Mouse (Mus musculus) MEL (cell line): ENCODE results near the gene C3. TPM values are rescaled to one million over a fixed set of nuclear protein-coding genes. Genes with fewer than 3 reads are reported as not detected.

Source experiments
- DNase-seq: peaks from one replicate; pipeline ENCODE4 v3.0.0; 2011; ENCODE audit warnings: low read depth, low spot score
- H3K27ac ChIP-seq: 2 replicates; pipeline ENCODE4 v1.5.1; 2012; ENCODE audit warnings: low read depth, mild to moderate bottlenecking, control low read depth, low read length, moderate library complexity; ENCODE audit not compliant: control insufficient read depth
- H3K27me3 ChIP-seq, 2 experiments: fragments of 150-350 bp in 1 of 2; sonication (generic) in 1 of 2; 2 replicates each; pipeline ENCODE4 v1.6.1; 2012; ENCODE audit warnings: low read length in 2 of 2, mild to moderate bottlenecking in 2 of 2, improper control_type of control experiment in 1 of 2, moderate library complexity in 1 of 2; ENCODE audit not compliant: insufficient read depth in 2 of 2, control insufficient read depth in 1 of 2
- H3K36me3 ChIP-seq, 2 experiments: 2 replicates each; pipeline ENCODE4 v1.6.1; 2012 to 2014; ENCODE audit warnings: low read length in 2 of 2, improper control_type of control experiment in 1 of 2, inconsistent platforms in 1 of 2, mild to moderate bottlenecking in 1 of 2; ENCODE audit not compliant: insufficient read depth in 2 of 2, control insufficient read depth in 1 of 2
- H3K4me1 ChIP-seq, 2 experiments: fragments of 150-350 bp in 1 of 2; sonication (generic) in 1 of 2; 2 replicates each; pipeline ENCODE4 v1.6.1; 2012; ENCODE audit warnings: low read length in 2 of 2, improper control_type of control experiment in 1 of 2, mild to moderate bottlenecking in 1 of 2; ENCODE audit not compliant: insufficient read depth in 2 of 2, control insufficient read depth in 1 of 2
- H3K4me3 ChIP-seq, 2 experiments: fragments of 150-350 bp in 1 of 2; sonication (generic) in 1 of 2; 2 replicates each; pipeline ENCODE4 v1.5.1; 2012; ENCODE audit warnings: low read depth in 2 of 2, low read length in 2 of 2, mild to moderate bottlenecking in 2 of 2, moderate library complexity in 2 of 2, control low read depth in 1 of 2, improper control_type of control experiment in 1 of 2; ENCODE audit not compliant: control insufficient read depth in 1 of 2, insufficient read depth in 1 of 2
- H3K79me2 ChIP-seq: 2 replicates; pipeline ENCODE4 v1.6.1; 2012; ENCODE audit warnings: mild to moderate bottlenecking, low read length, moderate library complexity; ENCODE audit not compliant: control insufficient read depth, poor library complexity, insufficient read depth
- H3K9ac ChIP-seq: 2 replicates; pipeline ENCODE4 v1.6.1; 2012; ENCODE audit warnings: low read depth, mild to moderate bottlenecking, control low read depth, low read length, moderate library complexity; ENCODE audit not compliant: control insufficient read depth, poor library complexity, severe bottlenecking
- H3K9me3 ChIP-seq: fragments of 150-350 bp; sonication (generic); replicated peaks from 2 replicates; pipeline ENCODE4 v1.6.1; 2012; ENCODE audit warnings: mild to moderate bottlenecking, low read length, improper control_type of control experiment, moderate library complexity; ENCODE audit not compliant: insufficient read depth
- CTCF ChIP-seq, 3 experiments: IDR thresholded peaks in 2 of 3; conservative IDR thresholded peaks in 1 of 3; 2 replicates each; pipeline ENCODE4 v1.5.1; 2011 to 2012; ENCODE audit warnings: low read length in 3 of 3, low read depth in 2 of 3, mild to moderate bottlenecking in 2 of 3, improper control_type of control experiment in 1 of 3, inconsistent platforms in 1 of 3, mixed read lengths in 1 of 3, moderate library complexity in 1 of 3; ENCODE audit not compliant: control insufficient read depth in 1 of 3, insufficient read depth in 1 of 3, poor library complexity in 1 of 3, severe bottlenecking in 1 of 3
- GABPA ChIP-seq: IDR thresholded peaks from 2 replicates; pipeline ENCODE4 v1.6.1; 2012; ENCODE audit warnings: low read depth, mild to moderate bottlenecking, inconsistent platforms, low read length, improper control_type of control experiment, moderate library complexity
- GATA1 ChIP-seq: IDR thresholded peaks from 2 replicates; pipeline ENCODE4 v1.6.1; 2011; ENCODE audit warnings: low read depth, low read length, improper control_type of control experiment
- HCFC1 ChIP-seq: IDR thresholded peaks from 2 replicates; pipeline ENCODE4 v1.6.1; 2012; ENCODE audit warnings: low read depth, mild to moderate bottlenecking, inconsistent platforms, low read length, improper control_type of control experiment, moderate library complexity
- KAT2A ChIP-seq: conservative IDR thresholded peaks from 2 replicates; pipeline ENCODE4 v1.6.1; 2012; ENCODE audit warnings: low read depth, low read length, improper control_type of control experiment, inconsistent platforms
- MAX ChIP-seq: IDR thresholded peaks from 2 replicates; pipeline ENCODE4 v1.6.1; 2011; ENCODE audit warnings: low read length, improper control_type of control experiment
- MEF2A ChIP-seq: IDR thresholded peaks from 2 replicates; pipeline ENCODE4 v1.6.1; 2014; ENCODE audit warnings: low read depth, mild to moderate bottlenecking, inconsistent platforms, low read length, improper control_type of control experiment; ENCODE audit not compliant: poor library complexity, insufficient replicate concordance, severe bottlenecking; ENCODE audit errors: extremely low read depth
- MYB ChIP-seq: IDR thresholded peaks from 2 replicates; pipeline ENCODE4 v1.6.1; 2011; ENCODE audit warnings: mild to moderate bottlenecking, low read depth, low read length, improper control_type of control experiment
- MYC ChIP-seq: IDR thresholded peaks from 2 replicates; pipeline ENCODE4 v1.6.1; 2011; ENCODE audit warnings: low read depth, mild to moderate bottlenecking, low read length, improper control_type of control experiment, moderate library complexity
- NELFE ChIP-seq: IDR thresholded peaks from 2 replicates; pipeline ENCODE4 v1.6.1; 2011; ENCODE audit warnings: low read depth, low read length, improper control_type of control experiment
- NRF1 ChIP-seq: IDR thresholded peaks from 2 replicates; pipeline ENCODE4 v1.6.1; 2014; ENCODE audit warnings: low read depth, mild to moderate bottlenecking, inconsistent platforms, low read length, improper control_type of control experiment, moderate library complexity; ENCODE audit not compliant: poor library complexity, insufficient read depth, severe bottlenecking
- RAD21 ChIP-seq: IDR thresholded peaks from 2 replicates; pipeline ENCODE4 v1.6.1; 2011; ENCODE audit warnings: mild to moderate bottlenecking, low read depth, low read length, improper control_type of control experiment
- SIN3A ChIP-seq: IDR thresholded peaks from 2 replicates; pipeline ENCODE4 v1.6.1; 2012; ENCODE audit warnings: low read length, improper control_type of control experiment, inconsistent platforms
- TAL1 ChIP-seq: IDR thresholded peaks from 2 replicates; pipeline ENCODE4 v1.6.1; 2012; ENCODE audit warnings: mild to moderate bottlenecking, inconsistent platforms, low read length, moderate library complexity, mixed read lengths
- ZMIZ1 ChIP-seq: IDR thresholded peaks from 2 replicates; pipeline ENCODE4 v1.6.1; 2012; ENCODE audit warnings: low read depth, mild to moderate bottlenecking, inconsistent platforms, low read length, improper control_type of control experiment, moderate library complexity
- ZNF384 ChIP-seq: IDR thresholded peaks from 2 replicates; pipeline ENCODE4 v1.6.1; 2012; ENCODE audit warnings: low read depth, mild to moderate bottlenecking, inconsistent platforms, low read length, improper control_type of control experiment
- polyA plus RNA-seq, 2 experiments: library from polyadenylated mRNA; stranded (reverse) in 1 of 2; unstranded in 1 of 2; fragments of >175 nt in 1 of 2; fragments of >200 nt in 1 of 2; gene quantifications; 2 replicates each; pipeline versions ENCODE4 v1.2.1 to v1.2.4; 2012; ENCODE audit warnings: low replicate concordance in 2 of 2, low read depth in 1 of 2; ENCODE audit not compliant: insufficient read length in 2 of 2, insufficient read depth in 1 of 2, missing spikeins in 1 of 2
- total RNA-seq: library from RNA; depleted of rRNA; stranded (reverse); fragments of 300-350 nt; gene quantifications from 2 replicates; pipeline ENCODE4 v1.2.3, GENCODE M21; 2012

The C3 gene
- total and polyA plus RNA-seq, 3 experiments: 0.35 to 3.2 TPM; not detected in 1

GRCm38 (mm10) chr17:57247393-57248200 is 19.7 kb upstream of the C3 start (continued):
- TF ChIP-seq CTCF (IDR thresholded peaks at IDR 0.05 in 2 of 3, conservative IDR thresholded peaks at IDR 0.05 in 1 of 3; ENCODE audit: control insufficient read depth in 1 of 3, insufficient read depth in 1 of 3, low read depth in 2 of 3, low read length in 3 of 3, poor library complexity in 1 of 3, severe bottlenecking in 1 of 3) (no peak), HCFC1 (peak; percentile 99), TAL1 (no peak), NRF1 (peak; percentile 38; the same call in 1 of the 2 replicates)
- TF ChIP-seq, all 39 proteins: peak for 19

GRCm38 (mm10) chr17:57246663-57247392 is 18.9 kb upstream of the C3 start:
- H3K27ac ChIP-seq: peak overlapping the region; percentile 17; the same call in 1 of the 2 replicates
- no peak for DNase-seq
- H3K9ac ChIP-seq: peak overlapping the region; percentile 87
- H3K9me3 ChIP-seq: no peaks in the 10 kb centered on the region
- peaks cover 0 to 24% of the 10 kb centered on the region in 2 experiments; a peak in 2 of 4 replicates for H3K4me1 ChIP-seq
- no peak; the same call in 1 of the 2 replicates for TF ChIP-seq SIN3A
- no peak for TF ChIP-seq MEF2A
- 0 out of 2 replicates have a peak, but pooled peaks have one; percentile 69 for TF ChIP-seq ZMIZ1
- TF ChIP-seq MYC: no peak
- TF ChIP-seq RAD21: peak; percentile 2
- TF ChIP-seq NELFE: peak; percentile 52
- peak in 1 of 3 experiments; percentile 8; a peak in 1 of 6 replicates for TF ChIP-seq CTCF (IDR thresholded peaks at IDR 0.05 in 2 of 3, conservative IDR thresholded peaks at IDR 0.05 in 1 of 3; ENCODE audit: control insufficient read depth in 1 of 3, insufficient read depth in 1 of 3, low read depth in 2 of 3, low read length in 3 of 3, poor library complexity in 1 of 3, severe bottlenecking in 1 of 3)
- no peak for TF ChIP-seq GATA1
- peaks cover 0 to 11% of the 10 kb centered on the region in 2 experiments; a peak in 2 of 4 replicates for H3K36me3 ChIP-seq
- H3K79me2 ChIP-seq: peaks cover 13% of the 10 kb centered on the region
- H3K27me3 ChIP-seq: no peaks in the 10 kb centered on the region
- peak overlapping the region; percentile 74 to 91 for H3K4me3 ChIP-seq

GRCm38 (mm10) chr17:57245311-57245929 is 17.5 kb upstream of the C3 start:
- TF ChIP-seq GATA1: no peak
- no peak for TF ChIP-seq HCFC1
- TF ChIP-seq GABPA: no peak
- no peak for TF ChIP-seq CTCF (IDR thresholded peaks at IDR 0.05 in 2 of 3, conservative IDR thresholded peaks at IDR 0.05 in 1 of 3; ENCODE audit: control insufficient read depth in 1 of 3, insufficient read depth in 1 of 3, low read depth in 2 of 3, low read length in 3 of 3, poor library complexity in 1 of 3, severe bottlenecking in 1 of 3)
- no peak for TF ChIP-seq NRF1
- TF ChIP-seq KAT2A: no peak
- TF ChIP-seq MAX: no peak
- no peak for TF ChIP-seq ZNF384
- TF ChIP-seq MYB: no peak
- Histone ChIP-seq H3K36me3 (peaks cover 0 to 11% of the 10 kb centered on the region in 2 experiments; a peak in 2 of 4 replicates), H3K79me2 (peaks cover 13% of the 10 kb centered on the region), H3K27ac (no peak overlapping the region), H3K9ac (no peak overlapping the region), H3K27me3 (no peaks in the 10 kb centered on the region), H3K9me3 (no peaks in the 10 kb centered on the region), H3K4me1 (peaks cover 0 to 20% of the 10 kb centered on the region in 2 experiments; a peak in 2 of 4 replicates), H3K4me3 (no peak overlapping the region)
- DNase-seq: no peak
